Mouse (Mus musculus): ENCODE data around the gene Tinagl1.

- no peak for TF ChIP-seq CTCF (IDR thresholded peaks at IDR 0.05; ENCODE audit: low read depth, low read length)
- TF ChIP-seq POLR2A (IDR thresholded peaks at IDR 0.05; ENCODE audit: borderline replicate concordance, low read depth, low read length) = no peak
Measured at GRCm38 (mm10) chr4:130224071-130224470, 49.1 kb upstream of the Tinagl1 start.
